Mouse (Mus musculus) lung, postnatal 0 days (tissue): ENCODE results near the gene Glrp1.

Experiments
- CTCF ChIP-seq: IDR thresholded peaks from 2 replicates; pipeline ENCODE4 v1.5.1; 2016; ENCODE audit warnings: antibody characterized with exemption, mild to moderate bottlenecking
- EP300 ChIP-seq: IDR thresholded peaks from 2 replicates; pipeline ENCODE4 v1.6.1; 2016; ENCODE audit warnings: antibody characterized with exemption, mild to moderate bottlenecking, control low read depth

- no peak for TF ChIP-seq EP300
- TF ChIP-seq CTCF, result no peak
These were observed 23.5 kb downstream of the Glrp1 start for GRCm38 (mm10) chr1:88486336-88486735.
